Mouse (Mus musculus) midbrain, postnatal 0 days (tissue): ENCODE measurements around the gene Slit3. TPM values are rescaled to one million over a fixed set of nuclear protein-coding genes. Genes with fewer than 3 reads are reported as not detected.

Experiments
- ATAC-seq: fragments of 200-750 bp; cut with Nextera tagmentation; 2 replicates; pipeline ENCODE4 v1.8.0; 2017; ENCODE audit warnings: moderate number of reproducible peaks, mild to moderate bottlenecking, moderate TSS enrichment, moderate library complexity; ENCODE audit not compliant: low FRiP score
- DNase-seq: peaks from one replicate; pipeline ENCODE4 v3.0.0-alpha.2; 2015; ENCODE audit warnings: low spot score
- H3K27ac ChIP-seq: fragments of 300-500 bp; sonication (generic); 2 replicates; pipeline ENCODE4 v1.5.1; 2014; ENCODE audit warnings: low read depth, mild to moderate bottlenecking, low read length, mixed read lengths
- H3K27me3 ChIP-seq: fragments of 300-500 bp; sonication (generic); 2 replicates; pipeline ENCODE4 v1.6.1; 2014; ENCODE audit warnings: low read length, control low read depth, mixed read lengths; ENCODE audit not compliant: insufficient read depth
- H3K36me3 ChIP-seq: fragments of 300-500 bp; sonication (generic); 2 replicates; pipeline ENCODE4 v1.6.1; 2014; ENCODE audit warnings: low read length, control low read depth, mixed read lengths; ENCODE audit not compliant: insufficient read depth
- H3K4me1 ChIP-seq: fragments of 300-500 bp; sonication (generic); 2 replicates; pipeline ENCODE4 v1.6.1; 2014; ENCODE audit warnings: mild to moderate bottlenecking, control low read depth, antibody characterized with exemption, low read length, mixed read lengths; ENCODE audit not compliant: insufficient read depth
- H3K4me2 ChIP-seq: fragments of 300-500 bp; sonication (generic); 2 replicates; pipeline ENCODE4 v1.6.1; 2014; ENCODE audit warnings: low read depth, mild to moderate bottlenecking, low read length, mixed read lengths; ENCODE audit not compliant: poor library complexity, severe bottlenecking
- H3K4me3 ChIP-seq: fragments of 300-500 bp; sonication (generic); 2 replicates; pipeline ENCODE4 v1.5.1; 2014; ENCODE audit warnings: low read depth, mild to moderate bottlenecking, low read length, moderate library complexity
- H3K9ac ChIP-seq: fragments of 300-500 bp; sonication (generic); replicated peaks from 2 replicates; pipeline ENCODE4 v1.6.1; 2014; ENCODE audit warnings: mild to moderate bottlenecking, low read length, moderate library complexity, mixed read lengths; ENCODE audit not compliant: poor library complexity, severe bottlenecking
- H3K9me3 ChIP-seq: fragments of 300-500 bp; sonication (generic); 2 replicates; pipeline ENCODE4 v1.6.1; 2016; ENCODE audit warnings: low read length, control low read depth
- CTCF ChIP-seq: IDR thresholded peaks from 2 replicates; pipeline ENCODE4 v1.5.1; 2016; ENCODE audit warnings: antibody characterized with exemption, mild to moderate bottlenecking
- WGBS: fragments of 180-500 bp; shearing (Covaris S2); extraction: QIAGEN DNeasy Blood & Tissue Kit; methylation state at CpG from one replicate; pipeline ENCODE4 v1.1.7; 2014; 5-methylcytosine and 5-hydroxymethylcytosine counted together
- polyA plus RNA-seq: library from polyadenylated mRNA; unstranded; fragments of >200 nt; fragmentation: Nextera tagmentation; extraction: Ambion mirVana; gene quantifications from 2 replicates; pipeline ENCODE4 v1.2.1, GENCODE M21; 2015
- total RNA-seq: library from RNA; depleted of rRNA; stranded (reverse); fragments of >200 nt; gene quantifications from 2 replicates; pipeline ENCODE4 v1.2.3, GENCODE M21; 2014

The Slit3 gene
- total and polyA plus RNA-seq, 2 experiments from 2014 or later: 3.6 to 7.7 TPM

DNA sequence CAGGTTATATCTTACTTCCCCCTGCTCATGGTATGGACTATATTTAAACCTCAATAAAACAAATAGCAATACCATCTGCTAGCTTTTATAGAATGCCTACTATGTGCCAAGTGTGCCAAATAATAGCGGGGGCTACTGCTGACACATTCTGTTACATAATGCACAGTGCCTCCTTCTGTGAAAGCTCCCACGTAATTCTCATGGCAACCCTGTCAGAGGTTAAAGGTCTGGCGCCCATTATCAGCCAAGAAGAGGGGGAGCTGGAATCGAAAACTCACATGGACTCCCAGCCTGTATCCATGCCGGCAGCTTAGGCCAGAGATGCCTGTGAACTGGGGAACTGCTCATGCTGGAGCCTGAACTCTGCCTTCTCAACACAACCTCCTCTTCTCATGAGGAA is 548.5 kb downstream of the Slit3 start:
- Histone ChIP-seq H3K4me1 (no peaks in the 10 kb centered on the region), H3K27me3 (0 out of 2 replicates have a peak, but pooled peaks cover 4% of the 10 kb centered on the region), H3K9me3 (no peaks in the 10 kb centered on the region), H3K4me2 (no peak overlapping the region), H3K4me3 (no peak overlapping the region), H3K9ac (no peak overlapping the region), H3K27ac (no peak overlapping the region), H3K36me3 (no peaks in the 10 kb centered on the region)
- 84% methylated on average over 5 of the region's 5 CpGs for WGBS
- ATAC-seq (no peak), DNase-seq (no peak)
- TF ChIP-seq CTCF: no peak

DNA sequence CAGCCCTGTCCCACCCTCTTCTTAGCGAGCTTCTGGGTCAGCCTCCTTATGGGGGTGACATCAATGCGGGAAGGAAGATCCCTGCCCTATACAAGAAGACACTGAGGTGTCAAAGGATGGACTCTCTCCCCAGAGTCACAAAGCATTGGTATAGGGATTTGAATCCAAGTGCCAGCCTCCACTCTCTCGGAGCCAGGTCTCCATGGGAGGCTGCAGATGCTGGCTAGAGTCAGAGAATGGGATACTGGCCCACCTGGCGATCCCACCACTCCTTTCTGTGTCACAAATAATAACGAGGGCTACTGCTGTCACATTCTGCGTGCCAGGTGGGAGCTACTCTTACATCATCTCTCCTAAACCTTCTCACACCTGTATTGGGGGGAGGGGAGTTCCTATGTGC is 549.2 kb downstream of the Slit3 start:
- no peak for ATAC-seq
- 72% methylated on average over 6 of the region's 6 CpGs for WGBS
- Histone ChIP-seq H3K27me3 (0 out of 2 replicates have a peak, but pooled peaks cover 4% of the 10 kb centered on the region), H3K9me3 (no peaks in the 10 kb centered on the region), H3K36me3 (no peaks in the 10 kb centered on the region), H3K4me2 (no peak overlapping the region), H3K9ac (no peak overlapping the region), H3K4me3 (no peak overlapping the region), H3K4me1 (no peaks in the 10 kb centered on the region), H3K27ac (no peak overlapping the region)
- no peak for TF ChIP-seq CTCF
- DNase-seq: no peak

DNA sequence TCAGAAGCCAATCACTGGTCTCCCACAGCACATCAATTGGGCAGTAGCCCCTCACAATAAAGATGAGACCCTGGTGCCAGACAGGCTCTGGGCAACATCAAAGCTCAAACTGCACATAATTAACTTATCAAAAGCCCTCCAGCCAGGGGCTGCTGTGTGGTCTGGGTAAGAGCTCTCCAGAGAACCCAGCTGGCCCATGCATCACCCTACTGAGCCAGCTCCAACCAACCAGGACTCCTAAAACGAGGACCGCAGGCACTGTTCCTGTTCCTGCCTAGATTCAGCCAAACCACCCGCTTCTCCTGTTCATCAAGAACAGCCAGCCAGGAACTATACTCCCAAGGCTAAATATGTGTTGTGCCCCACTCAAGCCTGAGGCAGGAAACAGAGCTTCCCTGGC is 549.7 kb downstream of the Slit3 start:
- ATAC-seq: no peak
- Histone ChIP-seq H3K9me3 (no peaks in the 10 kb centered on the region), H3K4me3 (no peak overlapping the region), H3K27ac (no peak overlapping the region), H3K4me1 (no peaks in the 10 kb centered on the region), H3K27me3 (0 out of 2 replicates have a peak, but pooled peaks cover 4% of the 10 kb centered on the region), H3K36me3 (no peaks in the 10 kb centered on the region), H3K9ac (no peak overlapping the region), H3K4me2 (no peak overlapping the region)
- peak; percentile 46 for DNase-seq
- TF ChIP-seq CTCF: no peak
- WGBS: 57% methylated on average over 3 of the region's 3 CpGs

DNA sequence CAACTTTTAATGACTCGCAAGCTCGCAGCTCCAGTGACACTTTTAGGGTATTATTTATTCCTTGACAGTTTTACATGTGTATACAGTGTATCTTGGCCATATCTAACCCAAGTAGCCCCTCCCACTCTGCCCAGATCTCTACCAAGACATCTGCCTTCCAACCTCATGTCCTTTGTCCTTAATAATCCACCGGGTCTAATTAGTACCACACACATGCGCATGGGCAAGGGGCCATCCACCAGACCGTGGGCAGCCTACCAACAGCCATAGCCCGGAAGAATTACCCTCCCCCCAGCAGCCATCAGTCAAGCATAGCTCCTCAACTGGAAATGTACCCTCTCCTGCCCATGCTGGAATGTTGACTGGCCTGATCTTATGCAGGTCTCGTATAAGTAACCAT is 552.0 kb downstream of the Slit3 start:
- no peak for TF ChIP-seq CTCF
- H3K4me1 ChIP-seq: no peaks in the 10 kb centered on the region
- DNase-seq (peak; percentile 76), ATAC-seq (peak; percentile 66; the same call in 1 of the 2 replicates)
- H3K9me3 ChIP-seq: no peaks in the 10 kb centered on the region
- no peak overlapping the region for H3K9ac ChIP-seq
- H3K27me3 ChIP-seq: no peaks in the 10 kb centered on the region
- H3K4me3 ChIP-seq: no peak overlapping the region
- H3K27ac ChIP-seq: no peak overlapping the region
- 62% methylated on average over 7 of the region's 7 CpGs for WGBS
- no peak overlapping the region for H3K4me2 ChIP-seq
- H3K36me3 ChIP-seq: no peaks in the 10 kb centered on the region

DNA sequence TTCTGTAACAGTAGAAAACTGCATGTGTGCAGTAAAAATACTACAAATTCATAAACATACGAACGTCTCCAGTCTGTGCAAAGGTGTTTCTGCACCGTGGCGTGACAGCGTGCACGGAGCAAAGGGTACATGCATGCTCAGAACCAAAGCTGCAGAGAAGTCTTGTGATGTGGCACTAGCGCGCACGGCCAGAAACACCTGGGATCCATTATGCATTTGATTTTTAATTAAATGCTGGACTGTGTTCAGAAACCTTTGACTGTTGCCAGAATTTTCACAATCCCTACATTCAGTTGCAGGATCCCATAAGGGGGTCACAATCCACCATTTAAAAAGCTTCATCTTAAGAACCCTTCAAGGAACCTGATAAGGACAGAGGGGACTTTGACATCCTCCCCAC is 553.2 kb downstream of the Slit3 start:
- Histone ChIP-seq H3K27ac (no peak overlapping the region), H3K36me3 (no peaks in the 10 kb centered on the region), H3K4me3 (no peak overlapping the region), H3K9me3 (no peaks in the 10 kb centered on the region), H3K4me1 (no peaks in the 10 kb centered on the region), H3K9ac (no peak overlapping the region), H3K27me3 (no peaks in the 10 kb centered on the region), H3K4me2 (no peak overlapping the region)
- 92% methylated on average over 9 of the region's 9 CpGs for WGBS
- ATAC-seq: no peak
- TF ChIP-seq CTCF: no peak
- DNase-seq: no peak

DNA sequence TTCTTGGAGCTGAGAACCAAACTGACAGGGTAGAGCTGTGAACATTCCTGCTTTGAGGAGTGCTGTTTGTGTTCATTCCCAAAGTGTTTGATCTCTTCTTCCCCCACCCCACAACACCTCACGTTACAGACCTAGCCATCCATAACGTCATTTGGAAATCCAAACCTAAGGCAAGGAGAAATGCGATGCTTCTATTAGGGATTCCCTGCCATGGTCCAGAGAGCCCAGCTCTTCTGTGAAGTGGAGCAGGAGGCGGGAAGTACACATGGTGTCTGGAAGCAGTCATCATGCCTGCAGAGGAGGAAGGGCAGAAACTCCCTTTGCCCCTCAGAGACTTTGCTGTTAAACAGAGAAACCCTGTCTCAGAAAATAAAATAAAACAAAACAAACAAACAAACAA is 555.7 kb downstream of the Slit3 start:
- no peak for TF ChIP-seq CTCF
- no peaks in the 10 kb centered on the region for H3K36me3 ChIP-seq
- H3K4me3 ChIP-seq: no peak overlapping the region
- no peak overlapping the region for H3K27ac ChIP-seq
- no peaks in the 10 kb centered on the region for H3K4me1 ChIP-seq
- no peak overlapping the region for H3K4me2 ChIP-seq
- no peak overlapping the region for H3K9ac ChIP-seq
- WGBS: 45% methylated on average over 4 of the region's 4 CpGs
- DNase-seq: no peak
- no peaks in the 10 kb centered on the region for H3K27me3 ChIP-seq
- H3K9me3 ChIP-seq: no peaks in the 10 kb centered on the region
- no peak for ATAC-seq
